Mouse (Mus musculus) CH12F3 (cell line): ENCODE measurements around the gene Bpnt1.
"Not testable (repeated sequence)": the region's sequence is repeated elsewhere in the genome, so short reads cannot be mapped to it uniquely, and the experiment has no call there.

Experiments used
- in situ Hi-C: fragments of 300-500 bp; cut with MboI; formaldehyde crosslinking; loops from 2 replicates; pipeline ENCODE4 v1.14.3; 2020; ENCODE audit warnings: low sequenced_read_pairs

Gene Bpnt1

GRCm38 (mm10) chr1:185331983-185332430 is at the start of gene Bpnt1:
Bpnt1 (plus strand) TSS chr1:185332149.
- in situ Hi-C loops: no loop called here

- in situ Hi-C loops: no loop called here
Observed at GRCm38 (mm10) chr1:185282846-185283245, 49.1 kb upstream of the Bpnt1 start.

GRCm38 (mm10) chr1:185283247-185283646 is 48.7 kb upstream of the Bpnt1 start:
- in situ Hi-C loops: no loop called here

- in situ Hi-C loops: no loop called here
Observed at GRCm38 (mm10) chr1:185284740-185285139, 47.2 kb upstream of the Bpnt1 start.

- in situ Hi-C loops: no loop called here
Observed at GRCm38 (mm10) chr1:185285171-185285570, 46.8 kb upstream of the Bpnt1 start.

- in situ Hi-C loops: no loop called here
Observed at GRCm38 (mm10) chr1:185287066-185287465, 44.9 kb upstream of the Bpnt1 start.

GRCm38 (mm10) chr1:185289231-185289630 is 42.7 kb upstream of the Bpnt1 start:
- in situ Hi-C loops: no loop called here

GRCm38 (mm10) chr1:185291336-185291735 is 40.6 kb upstream of the Bpnt1 start:
- in situ Hi-C loops: no loop called here

GRCm38 (mm10) chr1:185292646-185293360 is 39.1 kb upstream of the Bpnt1 start:
- in situ Hi-C loops: no loop called here

GRCm38 (mm10) chr1:185296850-185297249 is 35.1 kb upstream of the Bpnt1 start:
- in situ Hi-C loops: no loop called here

GRCm38 (mm10) chr1:185298496-185298895 is 33.5 kb upstream of the Bpnt1 start:
- in situ Hi-C loops: no loop called here

GRCm38 (mm10) chr1:185302816-185303215 is 29.1 kb upstream of the Bpnt1 start:
- in situ Hi-C loops: no loop called here

GRCm38 (mm10) chr1:185306836-185307235 is 25.1 kb upstream of the Bpnt1 start:
- in situ Hi-C loops: no loop called here

GRCm38 (mm10) chr1:185307645-185308044 is 24.3 kb upstream of the Bpnt1 start:
- in situ Hi-C loops: no loop called here

GRCm38 (mm10) chr1:185308334-185308733 is 23.6 kb upstream of the Bpnt1 start:
- in situ Hi-C loops: no loop called here

GRCm38 (mm10) chr1:185308908-185309307 is 23.0 kb upstream of the Bpnt1 start:
- in situ Hi-C loops: no loop called here

- in situ Hi-C loops: no loop called here
Observed at GRCm38 (mm10) chr1:185311949-185312348, 20.0 kb upstream of the Bpnt1 start.

- in situ Hi-C loops: no loop called here
Observed at GRCm38 (mm10) chr1:185314546-185314945, 17.4 kb upstream of the Bpnt1 start.

GRCm38 (mm10) chr1:185315846-185316568 is 15.9 kb upstream of the Bpnt1 start:
- in situ Hi-C loops: no loop called here

- in situ Hi-C loops: not testable (repeated sequence)
Observed at GRCm38 (mm10) chr1:185327754-185328345, 4.1 kb upstream of the Bpnt1 start.

GRCm38 (mm10) chr1:185328721-185329610 is 3.0 kb upstream of the Bpnt1 start, which contains the start of gene Iars2:
Iars2 (minus strand) TSS chr1:185329396.
- in situ Hi-C loops: no loop called here
